Mouse (Mus musculus): ENCODE measurements around the gene Tmprss3. TPM values are rescaled to one million over a fixed set of nuclear protein-coding genes. Genes with fewer than 3 reads are reported as not detected.
A peak's percentile ranks its signal among the peaks of the same experiment; 100 is the strongest.

Tmprss3 gene
- polyA plus RNA-seq, 1 experiment from 2014 or later: not detected

- 94% methylated on average over 11 of the region's 11 CpGs for WGBS
- Histone ChIP-seq H3K27ac (ENCODE audit: low read depth, low read length) (no peak overlapping the region), H3K36me3 (ENCODE audit: control insufficient read depth, insufficient read depth, low read length) (no peaks in the 10 kb centered on the region), H3K4me1 (replicated peaks; ENCODE audit: control insufficient read depth, insufficient read depth, low read length) (no peaks in the 10 kb centered on the region), H3K9me3 (ENCODE audit: control insufficient read depth, low read length) (no peaks in the 10 kb centered on the region), H3K4me2 (ENCODE audit: low read depth, low read length, severe bottlenecking) (no peak overlapping the region), H3K4me3 (ENCODE audit: low read depth, low read length) (no peak overlapping the region), H3K9ac (ENCODE audit: low read length) (no peak overlapping the region), H3K27me3 (ENCODE audit: control insufficient read depth, insufficient read depth, low read length) (no peaks in the 10 kb centered on the region)
- no peak for DNase-seq (ENCODE audit: low spot score)
- no peak for ATAC-seq (replicated peaks; ENCODE audit: low FRiP score)
Observed at GRCm38 (mm10) chr17:31209376-31209930, 10.7 kb upstream of the Tmprss3 start.

GRCm38 (mm10) chr17:31208654-31209053 lies 9.9 kb upstream of the Tmprss3 start:
- 88% methylated on average over 8 of the region's 8 CpGs for WGBS
- no peak for DNase-seq (ENCODE audit: low spot score)
- Histone ChIP-seq H3K4me1 (replicated peaks; ENCODE audit: control insufficient read depth, insufficient read depth, low read length) (no peaks in the 10 kb centered on the region), H3K9ac (ENCODE audit: low read length) (no peak overlapping the region), H3K36me3 (ENCODE audit: control insufficient read depth, insufficient read depth, low read length) (no peaks in the 10 kb centered on the region), H3K4me2 (ENCODE audit: low read depth, low read length, severe bottlenecking) (no peak overlapping the region), H3K9me3 (ENCODE audit: control insufficient read depth, low read length) (no peaks in the 10 kb centered on the region), H3K27me3 (ENCODE audit: control insufficient read depth, insufficient read depth, low read length) (no peaks in the 10 kb centered on the region), H3K27ac (ENCODE audit: low read depth, low read length) (no peak overlapping the region), H3K4me3 (ENCODE audit: low read depth, low read length) (no peak overlapping the region)
- no peak for ATAC-seq (replicated peaks; ENCODE audit: low FRiP score)

DNA sequence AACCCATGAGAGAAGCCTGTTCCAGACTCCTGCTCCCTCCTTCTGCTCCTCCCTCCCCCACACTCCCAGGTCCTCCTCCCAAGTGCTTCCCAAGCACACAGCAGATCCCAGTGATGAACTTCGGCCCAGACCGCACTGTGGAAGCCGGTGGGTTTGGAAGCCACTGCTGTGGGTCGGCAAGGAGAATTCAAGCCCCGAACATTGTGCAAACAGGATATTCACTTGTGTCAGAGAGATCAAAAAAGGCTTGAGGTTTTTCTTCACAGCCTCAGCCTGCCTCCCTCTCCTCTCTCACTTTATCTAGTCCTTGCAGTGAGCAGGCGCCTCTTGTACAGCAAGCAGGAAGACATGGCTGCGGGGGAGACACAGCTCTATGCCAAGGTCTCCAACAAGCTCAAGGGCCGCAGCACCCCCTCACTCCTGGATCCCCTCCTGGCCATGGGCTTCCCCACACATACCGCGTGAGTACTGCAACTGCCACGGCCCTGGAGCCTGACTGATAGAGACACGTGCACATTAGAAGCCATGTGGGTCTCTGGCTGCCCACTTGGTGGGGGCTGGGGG lies 9.1 kb upstream of the Tmprss3 start, which contains the start of gene Ubash3a:
Gene Ubash3a, plus strand, starts transcription at position 103 of the 564 bp plus-strand sequence.
- H3K27ac ChIP-seq (ENCODE audit: low read depth, low read length): no peak within 1 kb of the TSS
- H3K4me2 ChIP-seq (ENCODE audit: low read depth, low read length, severe bottlenecking): no peak within 1 kb of the TSS
- no peak within 1 kb of the TSS for H3K9ac ChIP-seq (ENCODE audit: low read length)
- H3K4me3 ChIP-seq (ENCODE audit: low read depth, low read length): no peak within 1 kb of the TSS
- no peaks in the 10 kb centered on the region for H3K36me3 ChIP-seq (ENCODE audit: control insufficient read depth, insufficient read depth, low read length)
- H3K27me3 ChIP-seq (ENCODE audit: control insufficient read depth, insufficient read depth, low read length): no peaks in the 10 kb centered on the region
- WGBS: 83% methylated on average over 12 of the region's 12 CpGs
- ATAC-seq (replicated peaks; ENCODE audit: low FRiP score): no peak
- H3K4me1 ChIP-seq (replicated peaks; ENCODE audit: control insufficient read depth, insufficient read depth, low read length): no peaks in the 10 kb centered on the region
- DNase-seq (ENCODE audit: low spot score): no peak
- no peaks in the 10 kb centered on the region for H3K9me3 ChIP-seq (ENCODE audit: control insufficient read depth, low read length)

GRCm38 (mm10) chr17:31196283-31196682 lies 2.5 kb downstream of the Tmprss3 start:
- Histone ChIP-seq H3K9me3 (ENCODE audit: control insufficient read depth, low read length) (no peaks in the 10 kb centered on the region), H3K4me1 (replicated peaks; ENCODE audit: control insufficient read depth, insufficient read depth, low read length) (no peaks in the 10 kb centered on the region), H3K27ac (ENCODE audit: low read depth, low read length) (no peak overlapping the region), H3K4me2 (ENCODE audit: low read depth, low read length, severe bottlenecking) (no peak overlapping the region), H3K4me3 (ENCODE audit: low read depth, low read length) (no peak overlapping the region), H3K9ac (ENCODE audit: low read length) (no peak overlapping the region), H3K36me3 (ENCODE audit: control insufficient read depth, insufficient read depth, low read length) (no peaks in the 10 kb centered on the region), H3K27me3 (ENCODE audit: control insufficient read depth, insufficient read depth, low read length) (no peaks in the 10 kb centered on the region)
- 93% methylated on average over 7 of the region's 7 CpGs for WGBS
- no peak for ATAC-seq (replicated peaks; ENCODE audit: low FRiP score)
- no peak for DNase-seq (ENCODE audit: low spot score)

DNA sequence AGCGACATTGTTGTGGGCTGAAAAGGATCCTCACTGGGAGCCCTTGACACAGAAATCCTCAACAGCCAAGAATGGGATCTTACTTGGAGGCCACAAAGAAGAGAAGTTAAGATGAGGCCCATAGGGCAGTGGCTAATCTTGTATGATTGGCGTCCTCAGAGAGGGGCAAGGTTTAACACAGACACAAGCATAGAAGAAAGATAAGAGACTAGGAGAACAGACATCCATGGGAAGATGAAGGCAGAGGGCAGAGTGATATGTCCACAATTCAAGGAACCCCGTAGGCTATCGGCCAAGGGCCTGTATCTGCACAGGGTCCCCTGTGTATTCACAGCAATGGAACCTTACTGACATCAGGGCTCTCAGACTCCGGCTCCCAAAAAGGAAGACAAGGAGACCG lies 3.6 kb downstream of the Tmprss3 start:
- WGBS: 86% methylated on average over 6 of the region's 6 CpGs
- Histone ChIP-seq H3K36me3 (ENCODE audit: control insufficient read depth, insufficient read depth, low read length) (no peaks in the 10 kb centered on the region), H3K9ac (ENCODE audit: low read length) (no peak overlapping the region), H3K4me3 (ENCODE audit: low read depth, low read length) (no peak overlapping the region), H3K27ac (ENCODE audit: low read depth, low read length) (no peak overlapping the region), H3K4me1 (replicated peaks; ENCODE audit: control insufficient read depth, insufficient read depth, low read length) (no peaks in the 10 kb centered on the region), H3K4me2 (ENCODE audit: low read depth, low read length, severe bottlenecking) (no peak overlapping the region), H3K27me3 (ENCODE audit: control insufficient read depth, insufficient read depth, low read length) (no peaks in the 10 kb centered on the region), H3K9me3 (ENCODE audit: control insufficient read depth, low read length) (no peaks in the 10 kb centered on the region)
- ATAC-seq (replicated peaks; ENCODE audit: low FRiP score) (no peak), DNase-seq (ENCODE audit: low spot score) (no peak)

GRCm38 (mm10) chr17:31193360-31193759 lies 5.4 kb downstream of the Tmprss3 start:
- Histone ChIP-seq H3K27me3 (ENCODE audit: control insufficient read depth, insufficient read depth, low read length) (no peaks in the 10 kb centered on the region), H3K4me2 (ENCODE audit: low read depth, low read length, severe bottlenecking) (no peak overlapping the region), H3K4me1 (replicated peaks; ENCODE audit: control insufficient read depth, insufficient read depth, low read length) (no peaks in the 10 kb centered on the region), H3K9ac (ENCODE audit: low read length) (no peak overlapping the region), H3K36me3 (ENCODE audit: control insufficient read depth, insufficient read depth, low read length) (no peaks in the 10 kb centered on the region), H3K27ac (ENCODE audit: low read depth, low read length) (no peak overlapping the region), H3K9me3 (ENCODE audit: control insufficient read depth, low read length) (no peaks in the 10 kb centered on the region), H3K4me3 (ENCODE audit: low read depth, low read length) (no peak overlapping the region)
- ATAC-seq (replicated peaks; ENCODE audit: low FRiP score) (no peak), DNase-seq (ENCODE audit: low spot score) (no peak)
- 89% methylated on average over 9 of the region's 9 CpGs for WGBS

DNA sequence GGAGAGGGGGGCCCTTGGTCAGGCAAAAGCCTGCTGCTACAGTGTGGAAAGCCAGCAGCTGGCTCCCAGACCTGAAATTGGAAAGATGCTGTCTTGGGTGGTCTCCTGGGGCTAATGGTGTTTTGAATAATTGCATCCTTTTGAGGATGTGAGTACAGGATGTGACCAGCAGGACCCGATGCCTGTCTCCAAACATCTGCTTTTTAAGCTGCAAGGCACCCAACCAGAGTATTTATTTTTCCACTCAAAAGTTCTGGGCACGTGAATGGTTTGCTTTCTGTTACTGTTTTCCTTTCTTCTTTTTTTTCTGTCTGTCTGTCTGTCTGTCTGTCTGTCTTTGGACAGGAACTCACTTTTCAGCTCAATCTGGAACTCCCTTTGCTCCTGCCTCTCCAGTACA lies 6.1 kb downstream of the Tmprss3 start:
- DNase-seq (ENCODE audit: low spot score): no peak
- H3K9me3 ChIP-seq (ENCODE audit: control insufficient read depth, low read length): no peaks in the 10 kb centered on the region
- no peak overlapping the region for H3K9ac ChIP-seq (ENCODE audit: low read length)
- no peak for ATAC-seq (replicated peaks; ENCODE audit: low FRiP score)
- no peak overlapping the region for H3K4me3 ChIP-seq (ENCODE audit: low read depth, low read length)
- H3K36me3 ChIP-seq (ENCODE audit: control insufficient read depth, insufficient read depth, low read length): no peaks in the 10 kb centered on the region
- H3K4me1 ChIP-seq (replicated peaks; ENCODE audit: control insufficient read depth, insufficient read depth, low read length): no peaks in the 10 kb centered on the region
- H3K27me3 ChIP-seq (ENCODE audit: control insufficient read depth, insufficient read depth, low read length): no peaks in the 10 kb centered on the region
- WGBS: 71% methylated on average over 2 of the region's 2 CpGs
- no peak overlapping the region for H3K27ac ChIP-seq (ENCODE audit: low read depth, low read length)
- no peak overlapping the region for H3K4me2 ChIP-seq (ENCODE audit: low read depth, low read length, severe bottlenecking)

DNA sequence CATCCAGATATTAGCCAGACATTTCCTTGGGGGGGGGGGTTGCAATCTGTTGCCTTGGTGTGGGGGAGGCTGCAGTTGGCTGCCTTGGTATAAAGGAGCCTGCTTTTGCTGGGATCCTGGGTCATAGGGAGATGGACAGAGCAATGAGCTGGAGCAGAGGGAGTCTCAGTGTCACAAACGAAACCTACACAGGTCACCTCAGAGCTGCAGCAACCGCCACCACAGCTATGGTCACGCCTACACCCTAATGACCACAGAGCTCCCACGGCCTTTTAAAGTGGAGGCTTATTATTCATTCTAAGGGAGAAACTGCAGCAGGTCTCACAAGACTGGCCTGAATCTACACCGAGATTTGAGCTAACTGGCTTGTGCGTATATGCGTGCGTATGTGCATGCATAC lies 7.0 kb downstream of the Tmprss3 start:
- ATAC-seq (replicated peaks; ENCODE audit: low FRiP score) (no peak), DNase-seq (ENCODE audit: low spot score) (no peak)
- Histone ChIP-seq H3K36me3 (ENCODE audit: control insufficient read depth, insufficient read depth, low read length) (no peaks in the 10 kb centered on the region), H3K27me3 (ENCODE audit: control insufficient read depth, insufficient read depth, low read length) (no peaks in the 10 kb centered on the region), H3K4me3 (ENCODE audit: low read depth, low read length) (no peak overlapping the region), H3K27ac (ENCODE audit: low read depth, low read length) (no peak overlapping the region), H3K9me3 (ENCODE audit: control insufficient read depth, low read length) (no peaks in the 10 kb centered on the region), H3K4me2 (ENCODE audit: low read depth, low read length, severe bottlenecking) (no peak overlapping the region), H3K9ac (ENCODE audit: low read length) (no peak overlapping the region), H3K4me1 (replicated peaks; ENCODE audit: control insufficient read depth, insufficient read depth, low read length) (no peaks in the 10 kb centered on the region)
- 78% methylated on average over 8 of the region's 8 CpGs for WGBS

DNA sequence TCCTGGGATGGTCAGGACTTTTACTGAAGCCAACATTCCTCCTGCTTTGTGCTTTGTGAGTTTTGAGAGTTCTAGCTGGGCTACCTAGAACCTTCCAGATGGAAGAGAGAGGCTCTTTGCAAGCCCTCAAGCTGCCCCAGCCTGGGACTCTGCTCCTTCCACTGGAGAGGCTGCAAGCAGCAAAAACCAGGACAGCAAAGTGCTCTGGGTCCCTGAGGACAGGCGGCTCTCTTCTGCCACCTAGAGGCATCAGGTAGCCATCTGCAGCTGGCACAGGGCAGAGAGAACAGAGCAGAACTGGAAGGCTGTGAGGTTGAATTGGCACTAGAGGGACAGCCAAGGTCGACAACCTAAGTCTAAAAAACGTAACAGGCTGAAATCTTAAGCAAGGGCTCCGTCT lies 11.4 kb downstream of the Tmprss3 start:
- H3K27ac ChIP-seq (ENCODE audit: low read depth, low read length): no peak overlapping the region
- H3K4me1 ChIP-seq (replicated peaks; ENCODE audit: control insufficient read depth, insufficient read depth, low read length): no peaks in the 10 kb centered on the region
- WGBS: 15% methylated on average over 4 of the region's 4 CpGs
- ATAC-seq (replicated peaks; ENCODE audit: low FRiP score) (no peak), DNase-seq (ENCODE audit: low spot score) (peak; percentile 73)
- H3K4me3 ChIP-seq (ENCODE audit: low read depth, low read length): no peak overlapping the region
- no peaks in the 10 kb centered on the region for H3K9me3 ChIP-seq (ENCODE audit: control insufficient read depth, low read length)
- no peaks in the 10 kb centered on the region for H3K36me3 ChIP-seq (ENCODE audit: control insufficient read depth, insufficient read depth, low read length)
- H3K9ac ChIP-seq (ENCODE audit: low read length): no peak overlapping the region
- no peak overlapping the region for H3K4me2 ChIP-seq (ENCODE audit: low read depth, low read length, severe bottlenecking)
- H3K27me3 ChIP-seq (ENCODE audit: control insufficient read depth, insufficient read depth, low read length): no peaks in the 10 kb centered on the region
